Mouse (Mus musculus) cerebellum, postnatal 14 days (tissue): ENCODE measurements around the gene Gria3.

Source experiments
- DNase-seq, 2 experiments: peaks; one replicate each; pipeline ENCODE4 v3.0.0; 2021; ENCODE audit warnings: mixed read lengths in 2 of 2

Gria3 gene

DNA sequence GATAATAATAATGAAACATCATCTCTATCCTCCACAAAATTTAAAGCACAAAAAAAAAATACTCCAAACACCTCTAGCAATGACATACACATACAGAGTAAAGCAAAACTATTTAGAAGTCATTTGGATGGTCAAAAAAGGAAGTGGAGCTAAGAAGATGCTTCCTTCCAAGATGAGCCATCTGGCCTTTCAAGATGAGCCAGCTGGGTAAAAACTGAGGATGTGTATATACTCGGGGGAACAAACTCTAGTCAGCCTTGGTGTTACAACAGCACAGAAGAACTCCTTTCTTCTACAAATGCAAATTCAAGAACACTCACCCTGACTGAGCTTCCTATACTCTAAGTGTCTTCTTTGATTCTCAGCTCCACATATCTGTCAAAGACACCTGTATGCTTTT, 172.4 kb downstream of the Gria3 start:
- no peak for DNase-seq

- DNase-seq = no peak
Observed at GRCm38 (mm10) chrX:41578797-41579196, 178.1 kb downstream of the Gria3 start.

DNA sequence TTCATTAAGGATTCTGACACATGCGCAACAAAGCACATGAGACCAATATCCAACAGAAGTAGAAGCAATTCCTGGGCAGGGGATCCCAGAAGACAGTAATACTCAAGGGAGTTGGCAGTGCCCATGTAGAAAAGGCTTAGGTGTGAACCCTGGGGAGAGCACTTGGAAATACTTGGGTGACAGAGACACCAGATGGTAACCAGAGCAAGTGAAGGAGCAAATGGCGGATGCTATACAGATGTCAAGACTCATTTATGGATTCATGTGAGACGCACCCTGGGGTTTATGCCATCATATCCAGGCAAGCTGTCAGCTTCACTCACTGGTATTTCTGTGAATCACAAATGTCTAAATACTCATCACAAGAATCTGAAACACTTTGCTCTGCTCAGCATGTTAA, 187.0 kb downstream of the Gria3 start:
- no peak for DNase-seq

DNA sequence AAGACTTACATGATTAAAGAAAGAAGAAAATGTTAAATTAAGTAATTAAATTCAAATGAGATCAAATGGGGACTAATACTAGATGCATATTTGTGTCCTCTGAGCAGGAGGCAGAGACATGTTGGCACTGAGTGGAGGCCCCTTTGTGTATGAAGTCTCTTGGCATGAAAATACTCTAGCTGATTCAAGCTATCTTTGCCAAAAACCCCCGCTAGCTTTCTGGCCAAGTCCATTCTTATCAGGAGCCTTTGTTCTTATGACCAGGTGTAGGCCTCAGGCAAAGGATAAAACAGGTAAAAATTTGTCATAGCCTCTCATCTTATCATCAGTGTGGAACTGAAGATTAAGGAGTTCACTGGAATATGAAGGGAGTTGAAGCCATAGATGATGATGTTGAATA, 206.5 kb downstream of the Gria3 start:
- peak; percentile 68 to 81 for DNase-seq

DNA sequence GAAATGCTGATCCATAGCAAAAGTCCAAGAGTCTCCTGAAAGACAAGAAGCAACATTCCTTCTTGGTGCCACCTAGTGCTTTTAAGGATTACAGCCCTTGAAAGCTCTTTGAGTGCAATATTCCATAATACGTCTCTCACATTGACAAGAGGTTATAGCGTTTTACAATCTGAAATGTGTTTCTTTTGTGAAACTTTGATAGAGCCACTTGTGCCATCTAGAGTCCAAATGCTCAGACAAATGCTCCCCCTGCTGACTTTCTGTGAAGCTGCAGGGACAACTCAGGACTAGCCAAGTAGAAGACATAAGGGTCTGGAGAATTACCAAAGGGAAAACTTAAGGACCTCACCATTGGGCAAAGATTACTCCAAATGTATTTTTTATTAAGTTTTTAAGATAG, 214.3 kb downstream of the Gria3 start:
- DNase-seq = peak; percentile 52 to 53

- no peak for DNase-seq
Observed at GRCm38 (mm10) chrX:41616928-41617327, 216.3 kb downstream of the Gria3 start.

- DNase-seq = no peak
Observed at GRCm38 (mm10) chrX:41618396-41618795, 217.7 kb downstream of the Gria3 start.

DNA sequence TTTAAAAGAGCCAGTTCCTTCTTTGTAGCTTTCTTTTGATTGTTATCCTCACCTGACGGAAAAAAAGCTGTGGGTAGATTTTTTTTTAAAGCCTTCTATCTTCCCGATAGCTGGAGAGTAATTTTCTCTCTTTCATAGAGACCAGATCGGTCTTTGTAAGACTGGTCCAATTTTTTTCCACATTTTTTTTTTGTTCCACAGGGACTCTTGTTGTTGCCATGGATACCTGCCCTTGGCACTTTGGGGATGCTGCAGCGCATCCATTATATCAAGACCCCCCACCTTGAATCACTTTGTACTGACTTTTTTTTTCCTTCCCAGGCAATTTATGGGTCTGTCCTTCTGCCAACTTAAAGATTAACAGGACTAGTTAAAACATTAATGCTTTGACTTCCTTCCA, 232.9 kb downstream of the Gria3 start:
- no peak for DNase-seq

GRCm38 (mm10) chrX:41644954-41645353, 244.3 kb downstream of the Gria3 start:
- no peak for DNase-seq

- no peak for DNase-seq
Observed at GRCm38 (mm10) chrX:41657791-41658190, 257.1 kb downstream of the Gria3 start.

DNA sequence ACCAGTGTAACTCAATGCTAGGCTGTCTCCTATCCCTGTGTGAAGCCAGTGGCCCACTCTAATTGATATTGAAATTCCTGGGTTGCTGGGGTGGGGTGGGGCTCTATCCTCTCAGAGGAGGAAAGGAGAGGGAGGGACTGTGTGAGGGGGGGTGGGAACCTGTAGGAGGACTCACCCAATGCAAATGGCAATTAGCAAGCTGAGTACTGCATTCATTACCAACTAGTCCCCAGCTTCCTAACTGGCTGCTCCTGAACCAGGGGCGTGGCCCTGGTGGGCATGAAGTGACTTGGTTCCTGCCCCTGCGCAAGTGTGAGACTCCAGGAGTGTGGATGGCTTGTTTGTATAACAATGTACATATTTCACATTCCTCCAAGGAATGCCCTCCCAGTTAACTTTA, 288.2 kb downstream of the Gria3 start:
- DNase-seq = no peak

GRCm38 (mm10) chrX:41692076-41692475, 291.4 kb downstream of the Gria3 start:
- no peak for DNase-seq
